Mouse (Mus musculus) erythroblast, embryonic 14.5 days (primary cell): ENCODE results near the gene Olfr113. TPM values are rescaled to one million over a fixed set of nuclear protein-coding genes. Genes with fewer than 3 reads are reported as not detected.
"Not testable (repeated sequence)": the region's sequence is repeated elsewhere in the genome, so short reads cannot be mapped to it uniquely, and the experiment has no call there.

ENCODE experiments used
- H3K27me3 ChIP-seq: 2 replicates; pipeline ENCODE4 v1.6.1; 2012; ENCODE audit warnings: inconsistent platforms; ENCODE audit not compliant: control insufficient read depth
- H3K36me3 ChIP-seq: 2 replicates; pipeline ENCODE4 v1.6.1; 2012; ENCODE audit warnings: mild to moderate bottlenecking, inconsistent platforms; ENCODE audit not compliant: control insufficient read depth
- H3K4me1 ChIP-seq: 2 replicates; pipeline ENCODE4 v1.6.1; 2012; ENCODE audit warnings: inconsistent platforms; ENCODE audit not compliant: control insufficient read depth
- H3K4me3 ChIP-seq: replicated peaks from 2 replicates; pipeline ENCODE3; 2012; ENCODE audit warnings: moderate library complexity, mild to moderate bottlenecking, inconsistent platforms
- H3K9me3 ChIP-seq: 2 replicates; pipeline ENCODE4 v1.6.1; 2012; ENCODE audit warnings: low read length, inconsistent platforms, mixed read lengths; ENCODE audit not compliant: control insufficient read depth
- GATA1 ChIP-seq: IDR thresholded peaks from 2 replicates; pipeline ENCODE4 v1.6.1; 2012; ENCODE audit warnings: low read length, inconsistent platforms, mixed read lengths
- TAL1 ChIP-seq: IDR thresholded peaks from 3 replicates; pipeline ENCODE4 v1.6.1; 2012; ENCODE audit warnings: low read length, inconsistent platforms, mixed read lengths
- polyA plus RNA-seq: library from polyadenylated mRNA; stranded (reverse); fragments of >175 nt; gene quantifications from 2 replicates; pipeline ENCODE4 v1.2.3, GENCODE M21; 2012

The Olfr113 gene
- polyA plus RNA-seq, result not detected in 2 replicates

GRCm38 (mm10) chr17:37577563-37577962, at the start of gene Olfr113:
TSS of gene Olfr113 (minus strand) at chr17:37577663.
- Histone ChIP-seq H3K27me3 (no peaks in the 10 kb centered on the region), H3K4me3 (no peak within 1 kb of the TSS), H3K4me1 (no peaks in the 10 kb centered on the region), H3K36me3 (no peaks in the 10 kb centered on the region), H3K9me3 (no peaks in the 10 kb centered on the region)
- TF ChIP-seq GATA1 (no peak), TAL1 (no peak)

- peaks cover 4% of the 10 kb centered on the region for H3K9me3 ChIP-seq
- no peaks in the 10 kb centered on the region for H3K27me3 ChIP-seq
- no peaks in the 10 kb centered on the region for H3K36me3 ChIP-seq
- H3K4me3 ChIP-seq, result no peak within 1 kb of the TSS
- TF ChIP-seq TAL1 (no peak), GATA1 (no peak)
- no peaks in the 10 kb centered on the region for H3K4me1 ChIP-seq
Measured at GRCm38 (mm10) chr17:37627009-37627408, 49.5 kb upstream of the Olfr113 start, which contains the start of the genes Olfr115 and Olfr116. TSS of gene Olfr115 (minus strand) at chr17:37627109. TSS of gene Olfr116 (minus strand) at chr17:37627199.

GRCm38 (mm10) chr17:37592643-37593042, 15.2 kb upstream of the Olfr113 start, which contains the start of gene Olfr114:
TSS of gene Olfr114 (minus strand) at chr17:37592743.
- Histone ChIP-seq H3K4me3 (no peak within 1 kb of the TSS), H3K4me1 (no peaks in the 10 kb centered on the region), H3K27me3 (no peaks in the 10 kb centered on the region), H3K9me3 (no peaks in the 10 kb centered on the region), H3K36me3 (no peaks in the 10 kb centered on the region)
- TF ChIP-seq GATA1 (no peak), TAL1 (no peak)

GRCm38 (mm10) chr17:37569351-37569750, 8.1 kb downstream of the Olfr113 start, which contains the start of gene Olfr112:
TSS of gene Olfr112 (minus strand) at chr17:37569451.
- no peak for TF ChIP-seq GATA1
- TF ChIP-seq TAL1, result no peak
- H3K4me1 ChIP-seq, result no peaks in the 10 kb centered on the region
- H3K36me3 ChIP-seq, result no peaks in the 10 kb centered on the region
- no peaks in the 10 kb centered on the region for H3K27me3 ChIP-seq
- no peaks in the 10 kb centered on the region for H3K9me3 ChIP-seq
- no peak within 1 kb of the TSS for H3K4me3 ChIP-seq

- H3K36me3 ChIP-seq, result no peaks in the 10 kb centered on the region
- no peaks in the 10 kb centered on the region for H3K4me1 ChIP-seq
- no peaks in the 10 kb centered on the region for H3K27me3 ChIP-seq
- TF ChIP-seq GATA1, result no peak
- H3K4me3 ChIP-seq, result no peak overlapping the region
- no peaks in the 10 kb centered on the region; the same call in 1 of the 2 replicates for H3K9me3 ChIP-seq
Measured at GRCm38 (mm10) chr17:37558913-37559615, 18.4 kb downstream of the Olfr113 start.

GRCm38 (mm10) chr17:37543800-37544435, 33.5 kb downstream of the Olfr113 start:
- Histone ChIP-seq H3K9me3 (no peaks in the 10 kb centered on the region), H3K36me3 (no peaks in the 10 kb centered on the region), H3K4me1 (no peaks in the 10 kb centered on the region), H3K27me3 (no peaks in the 10 kb centered on the region), H3K4me3 (no peak overlapping the region)
- TF ChIP-seq GATA1 (no peak), TAL1 (no peak)

GRCm38 (mm10) chr17:37541454-37542119, 35.9 kb downstream of the Olfr113 start:
- H3K4me1 ChIP-seq, result no peaks in the 10 kb centered on the region
- H3K27me3 ChIP-seq, result no peaks in the 10 kb centered on the region
- no peaks in the 10 kb centered on the region for H3K9me3 ChIP-seq
- no peak overlapping the region for H3K4me3 ChIP-seq
- TF ChIP-seq TAL1 (no peak), GATA1 (no peak)
- H3K36me3 ChIP-seq, result no peaks in the 10 kb centered on the region

GRCm38 (mm10) chr17:37538416-37538815, 39.0 kb downstream of the Olfr113 start:
- H3K4me1 ChIP-seq, H3K9me3 ChIP-seq, H3K36me3 ChIP-seq, H3K27me3 ChIP-seq, H3K4me3 ChIP-seq: not testable (repeated sequence)

GRCm38 (mm10) chr17:37535173-37535572, 42.3 kb downstream of the Olfr113 start:
- Histone ChIP-seq H3K27me3 (no peaks in the 10 kb centered on the region), H3K4me1 (no peaks in the 10 kb centered on the region), H3K4me3 (no peak overlapping the region), H3K36me3 (no peaks in the 10 kb centered on the region), H3K9me3 (no peaks in the 10 kb centered on the region)
- TF ChIP-seq GATA1 (no peak), TAL1 (no peak)

- H3K4me3 ChIP-seq, H3K9me3 ChIP-seq, H3K36me3 ChIP-seq, H3K27me3 ChIP-seq, H3K4me1 ChIP-seq: not testable (repeated sequence)
Measured at GRCm38 (mm10) chr17:37525427-37525826, 52.0 kb downstream of the Olfr113 start.

- H3K9me3 ChIP-seq, H3K4me3 ChIP-seq, H3K4me1 ChIP-seq, H3K36me3 ChIP-seq, H3K27me3 ChIP-seq: not testable (repeated sequence)
Measured at GRCm38 (mm10) chr17:37524612-37525011, 52.9 kb downstream of the Olfr113 start.
